Mouse (Mus musculus): Measurements from ENCODE around the gene Ulk4. TPM values are rescaled to one million over a fixed set of nuclear protein-coding genes. Genes with fewer than 3 reads are reported as not detected.

Ulk4 gene
- polyA plus RNA-seq, 1 experiment, result not detected

- peak overlapping the region; percentile 88 for H3K4me3 ChIP-seq (replicated peaks)
- peaks cover 35% of the 10 kb centered on the region for H3K9me3 ChIP-seq
- no peak for TF ChIP-seq GATA1 (IDR thresholded peaks at IDR 0.05; ENCODE audit: borderline replicate concordance, low read length)
- H3K4me1 ChIP-seq, result peaks cover 16% of the 10 kb centered on the region
- H3K27me3 ChIP-seq (replicated peaks), result peaks cover 14% of the 10 kb centered on the region
- no peaks in the 10 kb centered on the region for H3K36me3 ChIP-seq (replicated peaks; ENCODE audit: low read length)
Measured at GRCm38 (mm10) chr9:121286325-121286901, 9.4 kb upstream of the Ulk4 start.

GRCm38 (mm10) chr9:121285341-121286324, 8.6 kb upstream of the Ulk4 start:
- Histone ChIP-seq H3K4me3 (replicated peaks) (peak overlapping the region; percentile 88), H3K9me3 (peaks cover 32% of the 10 kb centered on the region), H3K27me3 (replicated peaks) (peaks cover 17% of the 10 kb centered on the region), H3K4me1 (peaks cover 16% of the 10 kb centered on the region), H3K36me3 (replicated peaks; ENCODE audit: low read length) (no peaks in the 10 kb centered on the region)
- TF ChIP-seq GATA1 (IDR thresholded peaks at IDR 0.05; ENCODE audit: borderline replicate concordance, low read length) (no peak), FLI1 (IDR thresholded peaks at IDR 0.05; ENCODE audit: low read length) (no peak)

GRCm38 (mm10) chr9:121284422-121284821, 7.4 kb upstream of the Ulk4 start:
- H3K4me1 ChIP-seq, result peaks cover 16% of the 10 kb centered on the region
- H3K9me3 ChIP-seq, result peaks cover 21% of the 10 kb centered on the region
- TF ChIP-seq GATA1 (IDR thresholded peaks at IDR 0.05; ENCODE audit: borderline replicate concordance, low read length) (no peak), FLI1 (IDR thresholded peaks at IDR 0.05; ENCODE audit: low read length) (no peak)
- H3K36me3 ChIP-seq (replicated peaks; ENCODE audit: low read length), result no peaks in the 10 kb centered on the region
- peaks cover 17% of the 10 kb centered on the region for H3K27me3 ChIP-seq (replicated peaks)
- H3K4me3 ChIP-seq (replicated peaks), result no peak overlapping the region

GRCm38 (mm10) chr9:121283620-121284185, 6.7 kb upstream of the Ulk4 start:
- Histone ChIP-seq H3K4me1 (peaks cover 16% of the 10 kb centered on the region), H3K36me3 (replicated peaks; ENCODE audit: low read length) (no peaks in the 10 kb centered on the region), H3K27me3 (replicated peaks) (peaks cover 22% of the 10 kb centered on the region), H3K4me3 (replicated peaks) (no peak overlapping the region), H3K9me3 (peaks cover 16% of the 10 kb centered on the region)
- TF ChIP-seq FLI1 (IDR thresholded peaks at IDR 0.05; ENCODE audit: low read length), result no peak

DNA sequence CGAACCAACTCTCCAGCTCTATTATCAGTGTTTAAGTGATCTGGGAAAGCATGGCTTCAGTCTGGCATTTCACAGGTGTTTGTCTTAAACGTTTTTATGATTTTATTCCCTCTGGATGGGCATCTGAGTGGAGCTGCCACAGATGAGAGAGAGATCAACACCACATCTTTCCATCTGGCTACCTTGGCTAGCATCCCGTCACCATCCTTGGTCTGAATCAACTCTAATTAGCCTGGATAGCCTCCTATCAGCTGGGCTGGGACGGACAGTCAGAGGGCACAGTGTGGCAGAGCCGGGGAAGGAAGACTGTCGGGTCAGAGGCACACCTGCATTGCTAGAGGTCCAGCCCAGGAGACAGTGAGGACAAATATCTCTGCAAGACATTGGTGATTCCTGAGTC, 4.9 kb upstream of the Ulk4 start:
- peaks cover 33% of the 10 kb centered on the region for H3K27me3 ChIP-seq (replicated peaks)

DNA sequence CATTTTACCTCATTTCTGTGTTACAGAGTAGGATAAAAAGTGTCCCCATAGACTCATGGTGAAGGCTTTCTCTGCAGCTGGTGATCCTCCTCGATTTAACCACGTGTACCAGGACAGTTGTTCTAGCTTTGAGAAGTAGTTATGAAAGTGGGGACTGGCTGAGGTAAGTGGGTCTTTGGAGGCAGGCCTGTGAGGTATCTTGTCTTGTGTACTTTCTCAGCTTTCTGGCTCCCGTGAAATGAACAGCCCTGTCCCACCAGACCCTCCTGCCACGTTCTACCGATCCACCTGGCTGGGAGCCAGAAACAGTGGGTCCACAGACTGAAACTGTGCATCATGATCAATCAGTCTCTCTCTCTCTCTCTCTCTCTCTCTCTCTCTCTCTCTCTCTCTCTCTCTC, 2.2 kb upstream of the Ulk4 start:
- Histone ChIP-seq H3K4me1 (peaks cover 19% of the 10 kb centered on the region), H3K27me3 (replicated peaks) (peaks cover 52% of the 10 kb centered on the region), H3K9me3 (peaks cover 10% of the 10 kb centered on the region), H3K36me3 (replicated peaks; ENCODE audit: low read length) (no peaks in the 10 kb centered on the region), H3K4me3 (replicated peaks) (no peak overlapping the region)
- TF ChIP-seq GATA1 (IDR thresholded peaks at IDR 0.05; ENCODE audit: borderline replicate concordance, low read length) (no peak), FLI1 (IDR thresholded peaks at IDR 0.05; ENCODE audit: low read length) (no peak)

More for the DNA sequence above, 4.9 kb upstream of the Ulk4 start:
- no peaks in the 10 kb centered on the region for H3K36me3 ChIP-seq (replicated peaks; ENCODE audit: low read length)
- H3K4me1 ChIP-seq, result peaks cover 28% of the 10 kb centered on the region
- H3K4me3 ChIP-seq (replicated peaks), result no peak overlapping the region
- H3K9me3 ChIP-seq, result peaks cover 13% of the 10 kb centered on the region
- no peak for TF ChIP-seq FLI1 (IDR thresholded peaks at IDR 0.05; ENCODE audit: low read length)
- TF ChIP-seq GATA1 (IDR thresholded peaks at IDR 0.05; ENCODE audit: borderline replicate concordance, low read length), result no peak

- Histone ChIP-seq H3K36me3 (replicated peaks; ENCODE audit: low read length) (no peaks in the 10 kb centered on the region), H3K9me3 (no peaks in the 10 kb centered on the region), H3K4me1 (peaks cover 30% of the 10 kb centered on the region), H3K4me3 (replicated peaks) (peak overlapping the region; percentile 93), H3K27me3 (replicated peaks) (peaks cover 60% of the 10 kb centered on the region)
- TF ChIP-seq GATA1 (IDR thresholded peaks at IDR 0.05; ENCODE audit: borderline replicate concordance, low read length) (no peak), FLI1 (IDR thresholded peaks at IDR 0.05; ENCODE audit: low read length) (no peak)
Measured at GRCm38 (mm10) chr9:121276745-121277117, 266 bp downstream of the Ulk4 start.

DNA sequence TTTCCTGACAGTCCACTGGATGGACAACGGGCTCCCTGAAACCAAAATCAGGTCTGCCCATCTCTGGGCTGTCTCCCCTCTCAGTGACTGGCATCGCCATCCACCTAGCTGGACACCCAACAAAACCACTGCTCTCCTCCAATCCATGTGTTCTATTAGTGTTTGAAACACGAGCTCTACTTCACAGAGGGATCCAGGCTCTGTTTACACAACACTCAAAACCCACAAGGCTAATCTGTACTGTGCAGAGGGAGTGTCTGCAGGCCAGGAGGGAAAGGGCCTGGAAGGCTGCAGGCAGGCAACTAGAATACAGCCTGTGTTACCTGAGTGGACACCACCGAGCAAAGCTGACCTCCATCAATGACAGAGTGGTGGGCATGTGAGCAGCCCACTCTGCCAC, 5.4 kb downstream of the Ulk4 start:
- Histone ChIP-seq H3K36me3 (replicated peaks; ENCODE audit: low read length) (no peaks in the 10 kb centered on the region), H3K4me1 (peaks cover 24% of the 10 kb centered on the region; the same call in 1 of the 2 replicates), H3K4me3 (replicated peaks) (no peak overlapping the region), H3K9me3 (0 out of 2 replicates have a peak, but pooled peaks cover 4% of the 10 kb centered on the region), H3K27me3 (replicated peaks) (peaks cover 51% of the 10 kb centered on the region)
- TF ChIP-seq GATA1 (IDR thresholded peaks at IDR 0.05; ENCODE audit: borderline replicate concordance, low read length), result no peak
- TF ChIP-seq FLI1 (IDR thresholded peaks at IDR 0.05; ENCODE audit: low read length), result no peak

- no peak for TF ChIP-seq FLI1 (IDR thresholded peaks at IDR 0.05; ENCODE audit: low read length)
- no peak for TF ChIP-seq GATA1 (IDR thresholded peaks at IDR 0.05; ENCODE audit: borderline replicate concordance, low read length)
- Histone ChIP-seq H3K4me3 (replicated peaks) (no peak overlapping the region), H3K36me3 (replicated peaks; ENCODE audit: low read length) (no peaks in the 10 kb centered on the region)
Measured at GRCm38 (mm10) chr9:121271149-121271548, 5.8 kb downstream of the Ulk4 start.

More at GRCm38 (mm10) chr9:121271149-121271548, 5.8 kb downstream of the Ulk4 start:
- Histone ChIP-seq H3K9me3 (0 out of 2 replicates have a peak, but pooled peaks cover 4% of the 10 kb centered on the region), H3K4me1 (peaks cover 21% of the 10 kb centered on the region; the same call in 1 of the 2 replicates), H3K27me3 (replicated peaks) (peaks cover 52% of the 10 kb centered on the region)

All from megakaryocyte, embryonic 14.5 days (primary cell).